Mouse (Mus musculus): Measurements from ENCODE around the gene Mtus2. TPM values are rescaled to one million over a fixed set of nuclear protein-coding genes. Genes with fewer than 3 reads are reported as not detected.
A peak's percentile ranks its signal among the peaks of the same experiment; 100 is the strongest.

The Mtus2 gene
- total RNA-seq, 1 experiment, result 11.0 TPM

DNA sequence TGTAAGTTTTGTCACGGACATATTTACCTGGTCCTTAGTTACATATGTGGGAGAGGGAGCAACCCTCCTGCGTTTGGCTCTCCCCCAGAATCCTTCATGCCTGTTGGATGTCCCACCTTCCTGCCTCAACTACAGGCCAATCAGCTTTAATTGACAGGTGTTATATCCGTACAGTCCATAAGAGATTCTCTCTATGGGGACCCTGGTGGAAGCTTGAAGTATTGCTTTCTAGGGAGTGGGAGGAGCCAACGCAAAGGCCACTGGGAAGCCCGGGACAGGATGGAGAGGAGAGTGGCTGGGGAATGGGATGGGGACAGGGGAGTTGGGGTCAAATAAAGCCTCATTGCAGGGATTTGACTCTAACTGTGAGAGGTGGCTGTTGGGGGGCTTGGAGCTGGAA is 127.6 kb downstream of the Mtus2 start:
- Histone ChIP-seq H3K9me3 (ENCODE audit: control insufficient read depth, insufficient read depth, low read depth, low read length) (no peaks in the 10 kb centered on the region), H3K36me3 (ENCODE audit: control insufficient read depth, insufficient read depth, low read length, poor library complexity, severe bottlenecking) (no peaks in the 10 kb centered on the region), H3K4me3 (ENCODE audit: insufficient read depth in 1 of 2, low read depth in 1 of 2, low read length in 2 of 2, poor library complexity in 1 of 2, severe bottlenecking in 1 of 2) (no peak overlapping the region), H3K4me1 (ENCODE audit: control insufficient read depth in 2 of 2, insufficient read depth in 2 of 2, low read length in 2 of 2, poor library complexity in 1 of 2) (no peaks in the 10 kb centered on the region), H3K9ac (ENCODE audit: insufficient read depth, low read depth, low read length, poor library complexity, severe bottlenecking) (no peak overlapping the region), H3K27ac (ENCODE audit: insufficient read depth, low read depth, low read length, poor library complexity, severe bottlenecking) (no peak overlapping the region)
- DNase-seq (ENCODE audit: low read depth, low spot score), result peak; percentile 46
- TF ChIP-seq CHD2 (IDR thresholded peaks at IDR 0.05; ENCODE audit: low read depth, low read length) (0 out of 2 replicates have a peak, but pooled peaks have one; percentile 38), ZNF384 (IDR thresholded peaks at IDR 0.05; ENCODE audit: low read depth, low read length) (no peak)
- in situ Hi-C loops (cut with MboI; ENCODE audit: low sequenced_read_pairs in 2 of 2, unreplicated experiment in 2 of 2), result no loop called here

DNA sequence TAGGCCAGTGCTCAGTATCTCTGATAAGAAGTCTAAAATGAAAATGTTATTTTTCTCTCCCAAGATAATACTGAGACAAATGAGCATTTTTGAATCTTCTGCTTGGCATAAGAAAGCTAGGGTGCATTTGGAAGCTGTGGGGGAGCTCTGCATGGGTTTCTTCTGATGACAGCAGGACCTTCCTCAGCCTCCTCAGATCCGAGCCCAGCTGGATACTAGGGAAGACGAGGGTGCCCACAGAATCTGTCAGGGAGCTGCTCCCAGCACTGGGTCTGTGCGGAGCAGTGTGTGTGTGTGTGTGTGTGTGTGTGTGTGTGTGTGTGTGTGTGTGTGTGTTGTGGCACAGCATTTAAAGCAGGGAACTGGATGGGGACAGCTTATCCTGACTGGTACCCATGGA is 130.7 kb downstream of the Mtus2 start:
- no peaks in the 10 kb centered on the region for H3K4me1 ChIP-seq (ENCODE audit: control insufficient read depth in 2 of 2, insufficient read depth in 2 of 2, low read length in 2 of 2, poor library complexity in 1 of 2)
- TF ChIP-seq CHD2 (IDR thresholded peaks at IDR 0.05; ENCODE audit: low read depth, low read length) (no peak), ZC3H11A (IDR thresholded peaks at IDR 0.05; ENCODE audit: borderline replicate concordance, low read depth, low read length) (no peak), HCFC1 (IDR thresholded peaks at IDR 0.05; ENCODE audit: borderline replicate concordance, insufficient read depth, low read length) (no peak), ZNF384 (IDR thresholded peaks at IDR 0.05; ENCODE audit: low read depth, low read length) (no peak), MAFK (IDR thresholded peaks at IDR 0.05; ENCODE audit: insufficient read depth, low read depth, low read length) (no peak)
- no peak for DNase-seq (ENCODE audit: low read depth, low spot score)
- H3K4me3 ChIP-seq (ENCODE audit: insufficient read depth in 1 of 2, low read depth in 1 of 2, low read length in 2 of 2, poor library complexity in 1 of 2, severe bottlenecking in 1 of 2), result no peak overlapping the region
- H3K9me3 ChIP-seq (ENCODE audit: control insufficient read depth, insufficient read depth, low read depth, low read length), result no peaks in the 10 kb centered on the region
- H3K36me3 ChIP-seq (ENCODE audit: control insufficient read depth, insufficient read depth, low read length, poor library complexity, severe bottlenecking), result no peaks in the 10 kb centered on the region
- in situ Hi-C loops (cut with MboI; ENCODE audit: low sequenced_read_pairs in 2 of 2, unreplicated experiment in 2 of 2), result no loop called here
- no peak overlapping the region for H3K27ac ChIP-seq (ENCODE audit: insufficient read depth, low read depth, low read length, poor library complexity, severe bottlenecking)
- no peak overlapping the region for H3K9ac ChIP-seq (ENCODE audit: insufficient read depth, low read depth, low read length, poor library complexity, severe bottlenecking)

DNA sequence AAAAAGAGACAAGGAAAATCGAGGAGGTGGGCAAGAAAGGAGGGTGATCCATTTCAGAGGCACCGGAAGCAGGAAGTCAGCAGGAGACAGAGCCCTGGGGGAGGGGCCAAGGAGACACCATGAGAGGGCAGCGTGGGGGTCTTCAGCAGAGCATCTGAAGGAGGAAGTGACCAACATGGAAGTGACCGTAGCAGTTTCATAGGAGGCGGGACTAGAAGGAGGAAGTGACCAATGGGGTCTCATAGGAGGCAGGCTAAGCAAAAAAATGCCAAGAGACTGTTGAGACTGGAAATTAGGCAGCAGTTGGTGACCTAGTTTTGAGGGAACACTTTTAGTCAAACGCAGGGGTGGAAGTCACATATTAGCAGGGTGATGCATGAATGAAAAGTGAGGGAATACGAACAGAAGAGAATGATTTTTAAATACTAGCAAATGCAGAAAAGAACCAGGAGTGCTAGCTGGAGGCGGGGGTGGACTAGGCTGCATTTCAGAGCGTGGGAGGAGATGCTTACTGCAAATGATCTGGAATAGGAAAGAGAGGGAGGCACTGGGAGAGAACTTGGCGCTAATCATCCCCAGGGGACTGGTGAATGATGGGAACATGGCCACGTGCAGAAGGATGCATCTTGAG is 133.2 kb downstream of the Mtus2 start:
- H3K4me3 ChIP-seq (ENCODE audit: insufficient read depth in 1 of 2, low read depth in 1 of 2, low read length in 2 of 2, poor library complexity in 1 of 2, severe bottlenecking in 1 of 2), result no peak overlapping the region
- no peak overlapping the region for H3K9ac ChIP-seq (ENCODE audit: insufficient read depth, low read depth, low read length, poor library complexity, severe bottlenecking)
- DNase-seq (ENCODE audit: low read depth, low spot score), result no peak

DNA sequence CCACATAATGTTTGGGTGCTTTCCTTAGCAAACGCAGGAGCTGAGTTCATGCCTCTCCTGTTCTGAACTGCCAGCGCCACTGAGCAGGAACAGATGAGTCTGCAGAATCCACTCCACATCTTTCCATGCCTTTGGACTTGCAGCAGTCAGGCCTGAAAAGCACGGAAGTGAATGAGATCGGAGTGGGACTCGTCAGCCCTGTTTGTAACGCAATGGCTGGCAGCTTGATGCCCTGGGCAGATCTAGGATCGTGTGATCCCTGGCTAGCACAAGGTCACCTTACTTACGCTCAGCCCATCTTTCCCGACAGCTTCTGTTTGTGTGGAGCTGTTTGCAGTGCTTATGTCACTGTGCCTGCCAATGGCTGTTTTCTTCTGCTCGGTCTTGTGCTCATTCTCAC is 137.5 kb downstream of the Mtus2 start:
- no peak for DNase-seq (ENCODE audit: low read depth, low spot score)
- Histone ChIP-seq H3K9ac (ENCODE audit: insufficient read depth, low read depth, low read length, poor library complexity, severe bottlenecking) (no peak overlapping the region), H3K4me1 (ENCODE audit: control insufficient read depth in 2 of 2, insufficient read depth in 2 of 2, low read length in 2 of 2, poor library complexity in 1 of 2) (no peaks in the 10 kb centered on the region), H3K36me3 (ENCODE audit: control insufficient read depth, insufficient read depth, low read length, poor library complexity, severe bottlenecking) (no peaks in the 10 kb centered on the region), H3K9me3 (ENCODE audit: control insufficient read depth, insufficient read depth, low read depth, low read length) (no peaks in the 10 kb centered on the region; the same call in 1 of the 2 replicates), H3K27ac (ENCODE audit: insufficient read depth, low read depth, low read length, poor library complexity, severe bottlenecking) (no peak overlapping the region), H3K4me3 (ENCODE audit: insufficient read depth in 1 of 2, low read depth in 1 of 2, low read length in 2 of 2, poor library complexity in 1 of 2, severe bottlenecking in 1 of 2) (no peak overlapping the region)
- no peak for TF ChIP-seq ZC3H11A (IDR thresholded peaks at IDR 0.05; ENCODE audit: borderline replicate concordance, low read depth, low read length)
- TF ChIP-seq CHD2 (IDR thresholded peaks at IDR 0.05; ENCODE audit: low read depth, low read length), result no peak
- no peak for TF ChIP-seq ZNF384 (IDR thresholded peaks at IDR 0.05; ENCODE audit: low read depth, low read length)
- no peak for TF ChIP-seq HCFC1 (IDR thresholded peaks at IDR 0.05; ENCODE audit: borderline replicate concordance, insufficient read depth, low read length)
- TF ChIP-seq MAFK (IDR thresholded peaks at IDR 0.05; ENCODE audit: insufficient read depth, low read depth, low read length), result no peak
- in situ Hi-C loops (cut with MboI; ENCODE audit: low sequenced_read_pairs in 2 of 2, unreplicated experiment in 2 of 2), result no loop called here

More for the DNA sequence above, 133.2 kb downstream of the Mtus2 start:
- in situ Hi-C loops (cut with MboI; ENCODE audit: low sequenced_read_pairs in 2 of 2, unreplicated experiment in 2 of 2), result no loop called here
- Histone ChIP-seq H3K4me1 (ENCODE audit: control insufficient read depth in 2 of 2, insufficient read depth in 2 of 2, low read length in 2 of 2, poor library complexity in 1 of 2) (no peaks in the 10 kb centered on the region), H3K27ac (ENCODE audit: insufficient read depth, low read depth, low read length, poor library complexity, severe bottlenecking) (no peak overlapping the region), H3K36me3 (ENCODE audit: control insufficient read depth, insufficient read depth, low read length, poor library complexity, severe bottlenecking) (no peaks in the 10 kb centered on the region), H3K9me3 (ENCODE audit: control insufficient read depth, insufficient read depth, low read depth, low read length) (no peaks in the 10 kb centered on the region)
- TF ChIP-seq ZC3H11A (IDR thresholded peaks at IDR 0.05; ENCODE audit: borderline replicate concordance, low read depth, low read length), result no peak
- TF ChIP-seq ZNF384 (IDR thresholded peaks at IDR 0.05; ENCODE audit: low read depth, low read length), result no peak
- no peak for TF ChIP-seq HCFC1 (IDR thresholded peaks at IDR 0.05; ENCODE audit: borderline replicate concordance, insufficient read depth, low read length)
- TF ChIP-seq MAFK (IDR thresholded peaks at IDR 0.05; ENCODE audit: insufficient read depth, low read depth, low read length), result no peak
- TF ChIP-seq CHD2 (IDR thresholded peaks at IDR 0.05; ENCODE audit: low read depth, low read length), result no peak

DNA sequence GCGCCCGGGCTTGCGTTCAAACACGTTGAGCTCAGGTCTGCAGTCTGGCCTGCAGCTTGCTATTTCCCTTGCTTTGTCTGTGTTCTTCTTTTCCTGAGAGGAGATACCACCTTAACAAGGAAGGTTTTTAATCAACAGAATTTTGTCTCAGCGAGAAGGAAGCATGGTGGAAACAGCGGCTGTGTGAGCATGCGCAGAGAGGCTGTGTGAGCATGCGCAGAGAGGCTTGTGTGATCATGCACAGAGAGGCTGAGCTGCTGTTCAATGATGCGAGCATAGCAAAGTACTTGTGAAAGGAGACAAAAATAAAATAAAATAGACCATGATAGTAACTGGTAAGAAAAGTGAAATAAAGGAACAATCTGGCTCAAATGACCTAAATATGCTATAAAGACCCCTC is 142.2 kb downstream of the Mtus2 start:
- Histone ChIP-seq H3K4me1 (ENCODE audit: control insufficient read depth in 2 of 2, insufficient read depth in 2 of 2, low read length in 2 of 2, poor library complexity in 1 of 2) (no peaks in the 10 kb centered on the region; a peak in 1 of 4 replicates), H3K36me3 (ENCODE audit: control insufficient read depth, insufficient read depth, low read length, poor library complexity, severe bottlenecking) (no peaks in the 10 kb centered on the region), H3K9ac (ENCODE audit: insufficient read depth, low read depth, low read length, poor library complexity, severe bottlenecking) (no peak overlapping the region), H3K4me3 (ENCODE audit: insufficient read depth in 1 of 2, low read depth in 1 of 2, low read length in 2 of 2, poor library complexity in 1 of 2, severe bottlenecking in 1 of 2) (no peak overlapping the region; a peak in 1 of 4 replicates), H3K27ac (ENCODE audit: insufficient read depth, low read depth, low read length, poor library complexity, severe bottlenecking) (no peak overlapping the region), H3K9me3 (ENCODE audit: control insufficient read depth, insufficient read depth, low read depth, low read length) (no peaks in the 10 kb centered on the region; the same call in 1 of the 2 replicates)
- in situ Hi-C loops (cut with MboI; ENCODE audit: low sequenced_read_pairs in 2 of 2, unreplicated experiment in 2 of 2), result no loop called here
- no peak for TF ChIP-seq HCFC1 (IDR thresholded peaks at IDR 0.05; ENCODE audit: borderline replicate concordance, insufficient read depth, low read length)
- no peak for TF ChIP-seq ZC3H11A (IDR thresholded peaks at IDR 0.05; ENCODE audit: borderline replicate concordance, low read depth, low read length)
- no peak for TF ChIP-seq CHD2 (IDR thresholded peaks at IDR 0.05; ENCODE audit: low read depth, low read length)
- TF ChIP-seq ZNF384 (IDR thresholded peaks at IDR 0.05; ENCODE audit: low read depth, low read length), result no peak
- TF ChIP-seq MAFK (IDR thresholded peaks at IDR 0.05; ENCODE audit: insufficient read depth, low read depth, low read length), result no peak
- DNase-seq (ENCODE audit: low read depth, low spot score), result no peak
